In the genomic region with DNA sequence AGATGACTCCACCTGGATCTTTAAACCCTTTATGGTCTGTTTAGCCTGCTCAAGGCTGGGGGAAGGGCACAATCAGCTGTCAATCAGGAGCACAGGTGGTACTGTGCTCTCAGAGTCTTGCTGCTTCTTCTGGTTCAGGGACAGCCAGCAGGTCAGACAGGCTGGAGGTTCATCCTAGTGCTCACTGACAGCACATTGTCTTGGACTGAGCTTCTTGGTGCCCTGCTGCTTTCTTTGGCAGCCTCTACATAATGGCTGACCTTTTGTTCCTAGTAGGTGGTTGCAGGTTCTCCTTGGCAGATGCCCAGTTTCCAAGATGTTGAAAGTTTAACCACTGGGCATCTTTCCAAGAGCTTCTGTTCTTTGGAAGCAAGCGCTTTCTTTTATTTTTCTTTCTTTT, we compare ENCODE assay signal across 9 mouse cellular contexts. TPM values are rescaled to one million over a fixed set of nuclear protein-coding genes. Genes with fewer than 3 reads are reported as not detected.
DNase-seq lines count a peak whose midpoint lies in the region; ATAC-seq and TF ChIP-seq lines count a peak whose summit lies in the region.
"Had no signal": no experiment of that assay in that cellular context is flagged by ENCODE, and none has a peak within 500 bp of the region (broad histone marks: within the 10 kb centered on the region; RNA-seq: fewer than 3 reads in every experiment).

No protein-coding gene starts in this region.

- no peak overlapping the region for H3K4me3 ChIP-seq in liver, adult 2 months (ENCODE audit: insufficient read depth, low read depth, low read length)
- no peak overlapping the region for H3K4me3 ChIP-seq in liver, postnatal 0 days (ENCODE audit: low read depth, low read length)

- TF ChIP-seq POLR2A in liver, adult 2 months (IDR thresholded peaks at IDR 0.05; ENCODE audit: extremely low read depth, insufficient read depth, low read length) = no peak

- H3K79me2 ChIP-seq in liver, adult 2 months (ENCODE audit: control insufficient read depth, insufficient read depth, low read length) = no peaks in the 10 kb centered on the region

- DNase-seq in liver, adult 2 months (ENCODE audit: extremely low read depth, low read depth, low spot score) = peak; percentile 87
- DNase-seq in liver, postnatal 0 days = no peak
- peak; percentile 6 for DNase-seq in adrenal gland, postnatal 25 days
- peak; percentile 62 to 78 for DNase-seq in cerebellum, postnatal 36 days
- peak; percentile 30 for DNase-seq in lung, postnatal 14 days
- DNase-seq in layer of hippocampus, adult 8-10 months (ENCODE audit: low spot score in 2 of 2) = no peak
- DNase-seq in frontal cortex, postnatal 25 days (ENCODE audit: low spot score in 2 of 2) = no peak

- ATAC-seq in liver, postnatal 0 days = no peak
- ATAC-seq: intestine, embryonic 16.5 days had no signal

- WGBS in liver, adult 2 months = 40% methylated on average over 1 of the region's 1 CpGs
- WGBS in liver, postnatal 0 days (ENCODE audit: insufficient replicate concordance) = 84% methylated on average over 1 of the region's 1 CpGs

- H3K36me3 ChIP-seq in liver, adult 2 months (ENCODE audit: control insufficient read depth, insufficient read depth, low read length) = no peaks in the 10 kb centered on the region
- H3K36me3 ChIP-seq in liver, postnatal 0 days (replicated peaks; ENCODE audit: insufficient read depth, low read length) = no peaks in the 10 kb centered on the region

- H3K27me3 ChIP-seq in liver, adult 2 months (ENCODE audit: control insufficient read depth, insufficient read depth, low read length) = no peaks in the 10 kb centered on the region
- no peaks in the 10 kb centered on the region for H3K27me3 ChIP-seq in liver, postnatal 0 days (ENCODE audit: insufficient read depth, low read length)

- no peaks in the 10 kb centered on the region for H3K9me3 ChIP-seq in liver, postnatal 0 days (ENCODE audit: low read length)

- H3K27ac ChIP-seq in liver, adult 2 months (replicated peaks; ENCODE audit: insufficient read depth, low read depth, low read length) = no peak overlapping the region
- H3K27ac ChIP-seq in liver, postnatal 0 days (ENCODE audit: low read depth) = no peak overlapping the region
- H3K27ac ChIP-seq: macrophage had no signal

- H3K4me1 ChIP-seq in liver, adult 2 months (ENCODE audit: control insufficient read depth, insufficient read depth, low read length) = peaks cover 3% of the 10 kb centered on the region
- no peaks in the 10 kb centered on the region for H3K4me1 ChIP-seq in liver, postnatal 0 days (ENCODE audit: insufficient read depth)

- H3K4me2 ChIP-seq in liver, postnatal 0 days (ENCODE audit: low read depth, low read length) = no peak overlapping the region

- H3K9ac ChIP-seq in liver, adult 2 months (ENCODE audit: low read depth, low read length) = no peak overlapping the region
- no peak overlapping the region for H3K9ac ChIP-seq in liver, postnatal 0 days (replicated peaks)

- no peak for TF ChIP-seq EP300 in liver, postnatal 0 days (IDR thresholded peaks at IDR 0.05; ENCODE audit: low read depth)

- no peak for TF ChIP-seq CTCF in liver, adult 2 months (IDR thresholded peaks at IDR 0.05; ENCODE audit: low read depth, low read length)
- TF ChIP-seq CTCF in liver, postnatal 0 days (IDR thresholded peaks at IDR 0.05; ENCODE audit: low read depth) = no peak

RNA-seq across cellular contexts. Expression of gene Ptprn2, which starts 55.1 kb away (rescaled TPM):
- total RNA-seq in liver, adult 2 months (2014; rRNA removed) = 0.13 TPM in 1 of 2 replicates, not detected in the other
- 0.06 TPM in 1 of 2 replicates, not detected in the other for polyA plus RNA-seq in liver, adult 2 months (2012; rRNA removed)
- polyA plus RNA-seq in liver, postnatal 0 days (2015; fragmentation: Nextera tagmentation; extraction: Ambion mirVana) = 0.14 TPM in 1 of 2 replicates, not detected in the other
- 15.1 and 21.7 TPM in 2 replicates for total RNA-seq in adrenal gland, postnatal 25 days (2021)
- 100 to 1,000 TPM; 279 to 314 (median 303) TPM for total RNA-seq in layer of hippocampus, adult 8-10 months (2022)

Comparison
In these comparisons a context has a peak if more than half of its experiments do, and no peak if none do; other contexts are left out.
1. DNase-seq: peak in liver, adult 2 months (single experiment), adrenal gland, postnatal 25 days (single experiment), cerebellum, postnatal 36 days (2 of 2) and lung, postnatal 14 days (single experiment); none in liver, postnatal 0 days (single experiment), layer of hippocampus, adult 8-10 months (0 of 2) and frontal cortex, postnatal 25 days (0 of 2).
2. RNA of gene Ptprn2, which starts 55.1 kb away (total RNA-seq): 279 to 314 TPM in layer of hippocampus, adult 8-10 months and 15.1 to 21.7 TPM in adrenal gland, postnatal 25 days; 0.13 TPM in liver, adult 2 months; every median in the first group is over 10 times any median in the second.